Mouse (Mus musculus): ENCODE measurements around the gene Ghr. TPM values are rescaled to one million over a fixed set of nuclear protein-coding genes. Genes with fewer than 3 reads are reported as not detected.

The Ghr gene
- total RNA-seq, 2 experiments from 2014 or later, result 74.9 to 77.6 TPM

GRCm38 (mm10) chr15:3331813-3332212, 251.5 kb downstream of the Ghr start:
- intact Hi-C loops (cut with DNase I; ENCODE audit: low total_unique reads), result no loop called here

GRCm38 (mm10) chr15:3330291-3330690, 253.0 kb downstream of the Ghr start:
- intact Hi-C loops (cut with DNase I; ENCODE audit: low total_unique reads), result no loop called here
- DNase-seq, result no peak

More at GRCm38 (mm10) chr15:3331813-3332212, 251.5 kb downstream of the Ghr start:
- DNase-seq, result no peak

GRCm38 (mm10) chr15:3323041-3323440, 260.3 kb downstream of the Ghr start:
- intact Hi-C loops (cut with DNase I; ENCODE audit: low total_unique reads), result no loop called here
- DNase-seq, result no peak

GRCm38 (mm10) chr15:3319929-3320328, 263.4 kb downstream of the Ghr start:
- no peak for DNase-seq
- intact Hi-C loops (cut with DNase I; ENCODE audit: low total_unique reads), result no loop called here

- no peak for DNase-seq
- intact Hi-C loops (cut with DNase I; ENCODE audit: low total_unique reads), result no loop called here
Observed at GRCm38 (mm10) chr15:3316617-3317016, 266.7 kb downstream of the Ghr start.

GRCm38 (mm10) chr15:3312937-3313336, 270.4 kb downstream of the Ghr start:
- intact Hi-C loops (cut with DNase I; ENCODE audit: low total_unique reads), result no loop called here
- DNase-seq, result peak; percentile 22

- no peak for DNase-seq
Observed at GRCm38 (mm10) chr15:3309856-3310255, 273.4 kb downstream of the Ghr start.

GRCm38 (mm10) chr15:3303426-3303825, 279.9 kb downstream of the Ghr start, which contains the start of gene Ccdc152:
TSS of gene Ccdc152 (minus strand) at chr15:3303526.
- no peak for DNase-seq
- intact Hi-C loops (cut with DNase I; ENCODE audit: low total_unique reads), result no loop called here

More at GRCm38 (mm10) chr15:3309856-3310255, 273.4 kb downstream of the Ghr start:
- intact Hi-C loops (cut with DNase I; ENCODE audit: low total_unique reads), result no loop called here

GRCm38 (mm10) chr15:3300361-3301100, 282.8 kb downstream of the Ghr start:
- intact Hi-C loops (cut with DNase I; ENCODE audit: low total_unique reads), result no loop called here
- no peak for DNase-seq

GRCm38 (mm10) chr15:3297615-3298014, 285.7 kb downstream of the Ghr start:
- no peak for DNase-seq
- intact Hi-C loops (cut with DNase I; ENCODE audit: low total_unique reads), result loop anchor here (10.0 kb wide), 1 partner anchor 147 kb away; no protein-coding TSS in a partner anchor

GRCm38 (mm10) chr15:3295986-3296385, 287.3 kb downstream of the Ghr start:
- no peak for DNase-seq
- intact Hi-C loops (cut with DNase I; ENCODE audit: low total_unique reads), result loop anchor here (10.0 kb wide), 1 partner anchor 149 kb away; no protein-coding TSS in a partner anchor

- DNase-seq, result no peak
- intact Hi-C loops (cut with DNase I; ENCODE audit: low total_unique reads), result loop anchor here (10.0 kb wide), 1 partner anchor 151 kb away; no protein-coding TSS in a partner anchor
Observed at GRCm38 (mm10) chr15:3293477-3293876, 289.8 kb downstream of the Ghr start.

GRCm38 (mm10) chr15:3290435-3290834, 292.9 kb downstream of the Ghr start:
- intact Hi-C loops (cut with DNase I; ENCODE audit: low total_unique reads), result loop anchor here (10.0 kb wide), 1 partner anchor 154 kb away; no protein-coding TSS in a partner anchor

GRCm38 (mm10) chr15:3286032-3286431, 297.3 kb downstream of the Ghr start:
- DNase-seq, result no peak
- intact Hi-C loops (cut with DNase I; ENCODE audit: low total_unique reads), result no loop called here

More at GRCm38 (mm10) chr15:3290435-3290834, 292.9 kb downstream of the Ghr start:
- DNase-seq, result no peak

- intact Hi-C loops (cut with DNase I; ENCODE audit: low total_unique reads), result no loop called here
- no peak for DNase-seq
Observed at GRCm38 (mm10) chr15:3281737-3282136, 301.6 kb downstream of the Ghr start.

GRCm38 (mm10) chr15:3281216-3281615, 302.1 kb downstream of the Ghr start:
- no peak for DNase-seq
- intact Hi-C loops (cut with DNase I; ENCODE audit: low total_unique reads), result no loop called here

- intact Hi-C loops (cut with DNase I; ENCODE audit: low total_unique reads), result loop anchor here (10.0 kb wide), 1 partner anchor 64 kb away; no protein-coding TSS in a partner anchor
- no peak for DNase-seq
Observed at GRCm38 (mm10) chr15:3279242-3279641, 304.1 kb downstream of the Ghr start.

- intact Hi-C loops (cut with DNase I; ENCODE audit: low total_unique reads), result loop anchor here (10.0 kb wide), 1 partner anchor 63 kb away; no protein-coding TSS in a partner anchor
- no peak for DNase-seq
Observed at GRCm38 (mm10) chr15:3277391-3277790, 305.9 kb downstream of the Ghr start.

GRCm38 (mm10) chr15:3273191-3273590, 310.1 kb downstream of the Ghr start:
- DNase-seq, result no peak
- intact Hi-C loops (cut with DNase I; ENCODE audit: low total_unique reads), result loop anchor here (10.0 kb wide), 1 partner anchor 58 kb away; no protein-coding TSS in a partner anchor

GRCm38 (mm10) chr15:3271216-3271615, 312.1 kb downstream of the Ghr start:
- intact Hi-C loops (cut with DNase I; ENCODE audit: low total_unique reads), result loop anchor here (10.0 kb wide), 1 partner anchor 56 kb away; no protein-coding TSS in a partner anchor

GRCm38 (mm10) chr15:3270646-3271077, 312.6 kb downstream of the Ghr start:
- intact Hi-C loops (cut with DNase I; ENCODE audit: low total_unique reads), result loop anchor here (10.0 kb wide), 1 partner anchor 56 kb away; no protein-coding TSS in a partner anchor
- peak; percentile 63 for DNase-seq

More at GRCm38 (mm10) chr15:3271216-3271615, 312.1 kb downstream of the Ghr start:
- DNase-seq, result no peak
